Mouse (Mus musculus) B cell, adult (primary cell): ENCODE data around the gene Luzp4. TPM values are rescaled to one million over a fixed set of nuclear protein-coding genes. Genes with fewer than 3 reads are reported as not detected.

Experiments used
- total RNA-seq: library from RNA; stranded (reverse); gene quantifications from 4 replicates; pipeline ENCODE4 v1.2.4, GENCODE M21; 2023; ENCODE audit not compliant: inconsistent age

Luzp4 gene
- total RNA-seq: not detected in 4 replicates

DNA sequence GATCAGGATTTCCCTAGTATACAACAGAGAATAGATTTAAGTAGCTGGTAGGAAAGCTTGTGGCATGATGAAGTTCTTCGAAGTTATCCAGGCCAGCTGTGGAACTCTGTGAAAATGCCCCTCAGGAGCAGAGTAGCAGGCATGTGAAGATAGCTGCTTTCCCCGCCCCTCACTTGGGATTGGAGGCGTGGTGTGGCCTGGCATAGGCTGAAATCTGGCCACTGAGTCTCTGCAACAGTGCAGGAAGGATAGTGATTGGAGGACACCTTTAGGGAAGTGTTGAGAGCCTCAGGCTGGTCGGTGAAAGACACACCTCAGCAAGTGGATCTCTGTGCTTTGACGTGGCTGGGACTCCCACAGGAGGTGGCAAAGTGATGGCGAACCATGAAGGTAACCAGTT is at the start of gene Luzp4:
TSS of gene Luzp4 (plus strand) at position 301 of the 400 bp plus-strand sequence.

Other genes with a start within 250 kb of the Luzp4 start
- gene Gm8334, start 242.5 kb upstream of the Luzp4 start, total RNA-seq: not detected in 4 replicates
- gene Gm15127, start 194.0 kb upstream of the Luzp4 start, total RNA-seq: not detected in 4 replicates
- gene Ott, start 216.6 kb downstream of the Luzp4 start, total RNA-seq: not detected in 4 replicates